Mouse (Mus musculus) fibroblast of lung, adult 2 months (primary cell): ENCODE data around the gene Uba52.
A peak's percentile ranks its signal among the peaks of the same experiment; 100 is the strongest.

Experiments used
- DNase-seq: peaks from one replicate; pipeline ENCODE4 v3.0.0-alpha.2; 2011; ENCODE audit warnings: low read depth

Gene Uba52

GRCm38 (mm10) chr8:70510228-70510915, at the start of gene Uba52:
Gene Uba52, minus strand, starts transcription at chr8:70510801.
- peak; percentile 92 for DNase-seq

GRCm38 (mm10) chr8:70560096-70560495, 49.5 kb upstream of the Uba52 start:
- DNase-seq: no peak

GRCm38 (mm10) chr8:70558983-70559382, 48.4 kb upstream of the Uba52 start:
- no peak for DNase-seq

- DNase-seq: no peak
Observed at GRCm38 (mm10) chr8:70558334-70558733, 47.7 kb upstream of the Uba52 start.

GRCm38 (mm10) chr8:70555079-70555747, 44.6 kb upstream of the Uba52 start:
- no peak for DNase-seq

GRCm38 (mm10) chr8:70553740-70554139, 43.1 kb upstream of the Uba52 start:
- no peak for DNase-seq

- no peak for DNase-seq
Observed at GRCm38 (mm10) chr8:70552836-70553235, 42.2 kb upstream of the Uba52 start.

GRCm38 (mm10) chr8:70551558-70552161, 41.1 kb upstream of the Uba52 start:
- DNase-seq: no peak

- DNase-seq: no peak
Observed at GRCm38 (mm10) chr8:70549412-70550184, 39.0 kb upstream of the Uba52 start.

- no peak for DNase-seq
Observed at GRCm38 (mm10) chr8:70547762-70548161, 37.2 kb upstream of the Uba52 start.

GRCm38 (mm10) chr8:70546412-70546811, 35.8 kb upstream of the Uba52 start:
- DNase-seq: no peak

GRCm38 (mm10) chr8:70544200-70544687, 33.6 kb upstream of the Uba52 start:
- no peak for DNase-seq

- DNase-seq: no peak
Observed at GRCm38 (mm10) chr8:70541081-70541480, 30.5 kb upstream of the Uba52 start.

- DNase-seq: peak; percentile 57
Observed at GRCm38 (mm10) chr8:70540507-70541071, 30.0 kb upstream of the Uba52 start.

GRCm38 (mm10) chr8:70540013-70540506, 29.5 kb upstream of the Uba52 start:
- no peak for DNase-seq

- peak; percentile 99 for DNase-seq
Observed at GRCm38 (mm10) chr8:70539077-70539813, 28.6 kb upstream of the Uba52 start, which contains the start of gene Ell. Gene Ell, plus strand, starts transcription at chr8:70539457.

GRCm38 (mm10) chr8:70538633-70539076, 28.1 kb upstream of the Uba52 start:
- DNase-seq: peak; percentile 97

- peak; percentile 89 for DNase-seq
Observed at GRCm38 (mm10) chr8:70538024-70538579, 27.5 kb upstream of the Uba52 start.

- DNase-seq: no peak
Observed at GRCm38 (mm10) chr8:70535701-70536100, 25.1 kb upstream of the Uba52 start.

GRCm38 (mm10) chr8:70535221-70535620, 24.6 kb upstream of the Uba52 start:
- no peak for DNase-seq

GRCm38 (mm10) chr8:70534281-70534680, 23.7 kb upstream of the Uba52 start:
- no peak for DNase-seq
